Mouse (Mus musculus) brain, embryonic 14.5 days (tissue): ENCODE results near the gene Fam110a. TPM values are rescaled to one million over a fixed set of nuclear protein-coding genes. Genes with fewer than 3 reads are reported as not detected.

Source experiments
- DNase-seq: peaks from one replicate; pipeline ENCODE4 v3.0.0-alpha.2; 2011; ENCODE audit warnings: low read depth
- CTCF ChIP-seq: fragments of 200-500 bp; IDR thresholded peaks from 2 replicates; pipeline ENCODE4 v1.5.1; 2012; ENCODE audit warnings: inconsistent platforms, mild to moderate bottlenecking, moderate library complexity, borderline replicate concordance; ENCODE audit not compliant: insufficient read depth, insufficient read length; ENCODE audit errors: extremely low read depth
- POLR2A ChIP-seq: fragments of 200-500 bp; IDR thresholded peaks from 2 replicates; pipeline ENCODE4 v1.6.1; 2012; ENCODE audit warnings: mild to moderate bottlenecking, inconsistent platforms, borderline replicate concordance; ENCODE audit not compliant: poor library complexity, insufficient read depth, insufficient read length, severe bottlenecking; ENCODE audit errors: extremely low read depth
- polyA plus RNA-seq: library from polyadenylated mRNA; depleted of rRNA; stranded (reverse); fragments of >200 nt; gene quantifications from 2 replicates; pipeline ENCODE4 v1.2.3, GENCODE M21; 2012

Gene Fam110a
- polyA plus RNA-seq, 1 experiment, result 40.1 TPM

DNA sequence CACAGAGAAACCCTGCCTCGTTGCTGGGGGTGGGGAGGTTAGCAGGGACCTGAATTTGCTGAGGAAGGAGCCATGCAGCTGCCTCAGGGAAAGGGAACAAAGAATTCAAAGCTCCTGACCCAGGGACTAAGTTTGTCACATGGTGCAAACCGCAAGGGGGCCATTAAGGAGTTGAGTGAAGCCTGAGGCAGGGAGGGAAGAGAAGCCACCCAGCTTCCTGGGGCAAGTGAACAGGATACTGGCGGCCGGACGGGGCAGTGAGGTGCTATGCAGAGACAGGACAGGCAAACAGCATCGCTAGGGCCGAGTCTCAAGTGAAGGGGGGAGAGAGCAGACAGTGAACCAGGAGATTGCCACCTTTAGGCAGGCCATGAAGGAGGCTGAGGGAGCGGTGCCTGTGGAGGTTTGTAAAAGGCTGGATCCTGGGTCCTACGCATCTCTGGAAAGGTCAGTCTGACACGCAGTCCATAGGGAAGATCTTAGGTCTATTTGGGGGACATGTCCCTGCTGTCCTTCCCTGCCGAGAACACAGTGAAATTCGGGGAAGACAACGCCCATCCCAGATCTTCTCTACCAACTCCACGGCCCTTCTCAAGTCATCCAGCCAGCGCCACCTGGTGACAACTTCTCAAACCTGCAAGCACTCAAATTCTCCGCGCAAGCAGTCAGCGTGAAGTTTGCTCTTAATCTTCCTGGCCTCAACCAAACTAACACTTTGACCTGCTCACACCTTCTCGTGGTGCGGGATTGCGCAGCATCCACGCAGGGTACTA is 14.5 kb upstream of the Fam110a start:
- TF ChIP-seq POLR2A, result no peak
- TF ChIP-seq CTCF, result peak; percentile 94
- peak; percentile 88 for DNase-seq

DNA sequence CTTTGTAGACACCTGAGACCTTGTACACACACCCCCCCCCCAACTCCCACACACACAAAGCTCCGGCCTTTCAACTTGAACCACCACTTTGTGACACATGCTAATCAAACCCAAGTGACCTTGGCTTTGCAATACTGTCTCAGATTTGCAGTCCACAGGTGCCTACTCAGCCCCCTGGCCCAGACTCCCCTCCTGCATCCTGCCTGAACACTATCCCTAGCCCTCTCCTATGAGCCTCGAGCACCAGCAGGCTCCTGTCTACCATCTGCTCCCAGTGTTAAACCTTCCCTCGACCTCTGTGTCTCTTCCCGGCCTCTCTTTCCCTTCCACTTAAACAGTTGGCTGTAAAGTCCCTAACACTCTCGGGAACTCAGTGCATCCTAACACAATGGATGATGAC is 11.4 kb upstream of the Fam110a start:
- TF ChIP-seq POLR2A, result no peak
- TF ChIP-seq CTCF, result no peak
- peak; percentile 56 for DNase-seq

DNA sequence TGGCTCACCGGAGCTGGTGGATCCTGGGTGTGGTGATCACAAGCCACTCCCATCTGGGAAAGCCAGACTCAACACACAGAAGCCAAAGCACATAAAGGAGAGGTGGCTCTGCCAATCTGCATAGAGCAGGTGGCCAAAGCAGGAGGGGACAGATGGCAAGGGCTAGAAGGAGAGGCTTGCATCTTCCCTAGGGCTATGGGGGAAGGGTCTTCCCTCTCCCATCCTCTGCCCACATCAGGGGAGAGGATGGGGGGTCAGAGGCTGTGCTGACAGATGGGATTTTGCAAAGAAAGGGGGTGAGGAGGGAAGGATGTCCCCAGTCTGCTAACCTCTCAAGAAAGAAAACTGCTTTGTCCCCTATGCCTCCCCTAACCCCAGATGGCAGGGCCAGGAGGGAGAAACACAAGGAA is 11.0 kb upstream of the Fam110a start:
- TF ChIP-seq POLR2A (no peak), CTCF (no peak)
- peak; percentile 91 for DNase-seq

DNA sequence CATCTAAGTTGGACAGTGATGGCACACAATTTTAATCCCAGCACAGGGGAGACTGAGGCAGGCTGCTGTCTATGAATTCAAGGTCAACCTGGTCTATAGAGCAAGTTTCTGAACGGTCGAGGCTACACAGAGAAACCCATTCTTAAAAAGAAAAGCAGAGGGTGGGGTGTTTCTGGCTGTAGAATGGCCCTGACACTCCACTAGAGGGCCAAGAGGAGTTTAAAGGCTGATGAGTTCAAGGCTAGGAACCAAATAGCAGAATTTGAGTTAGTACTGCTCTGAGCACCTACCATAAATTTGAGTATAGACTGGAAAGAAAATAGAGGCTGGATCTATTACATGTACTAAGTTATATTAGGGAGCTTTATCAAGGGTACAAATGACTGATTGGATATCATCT is 9.0 kb upstream of the Fam110a start:
- no peak for TF ChIP-seq CTCF
- no peak for TF ChIP-seq POLR2A
- DNase-seq, result no peak

DNA sequence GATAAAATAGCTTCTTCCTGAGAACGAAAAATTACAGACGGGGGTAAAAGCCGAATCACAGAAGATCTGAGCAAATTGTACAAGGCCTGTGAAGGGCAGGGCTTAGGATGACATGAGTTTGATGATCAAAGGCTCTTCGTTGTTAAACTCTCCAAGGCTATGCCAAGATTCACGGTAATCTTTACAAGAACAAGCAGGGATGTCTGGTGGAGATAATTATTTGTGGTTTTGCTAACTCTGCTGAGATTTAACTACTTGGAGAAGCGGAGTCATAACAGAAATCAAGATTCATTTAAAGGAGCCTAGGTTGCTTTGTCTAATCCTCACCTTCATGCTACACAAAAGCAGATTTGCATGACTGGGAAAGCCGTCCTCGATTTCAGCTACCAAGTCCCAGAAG is 6.9 kb upstream of the Fam110a start:
- no peak for DNase-seq
- TF ChIP-seq POLR2A (no peak), CTCF (no peak)

DNA sequence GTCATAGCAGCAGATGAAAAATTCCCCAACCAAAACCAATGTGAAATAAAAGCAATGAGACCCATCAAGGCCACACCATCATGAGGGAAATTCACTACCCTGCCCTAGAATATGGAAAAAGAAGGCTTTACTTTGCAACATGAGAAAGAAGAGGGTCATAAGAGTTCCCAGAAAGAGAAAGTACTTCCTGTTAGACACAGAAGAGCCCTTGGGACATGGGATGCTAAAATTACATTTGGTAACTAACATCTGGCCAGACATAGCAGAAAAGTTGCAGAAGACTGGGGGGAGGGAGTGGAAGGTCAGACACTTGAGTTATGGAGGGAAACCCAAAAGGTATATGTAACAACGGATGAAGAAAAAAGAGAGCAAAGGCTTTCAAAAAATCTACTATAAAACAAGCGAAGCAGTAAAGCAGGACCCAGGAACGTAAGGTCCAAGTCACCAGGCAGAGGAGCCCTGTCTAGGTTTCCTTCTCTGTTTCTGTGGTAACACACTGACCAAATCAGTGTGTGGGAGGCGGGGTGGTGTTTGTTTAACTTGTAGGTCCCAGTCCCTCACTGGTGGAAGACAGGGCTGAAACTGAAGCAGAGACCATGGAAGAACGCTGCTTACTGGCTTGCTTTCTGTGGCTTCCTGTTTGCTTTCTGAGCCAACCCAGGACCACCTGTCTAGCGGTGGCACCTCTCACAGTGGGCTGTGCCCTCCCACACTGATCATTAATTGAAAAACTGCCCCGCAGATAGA is 5.6 kb upstream of the Fam110a start:
- no peak for TF ChIP-seq POLR2A
- no peak for TF ChIP-seq CTCF
- DNase-seq, result no peak

DNA sequence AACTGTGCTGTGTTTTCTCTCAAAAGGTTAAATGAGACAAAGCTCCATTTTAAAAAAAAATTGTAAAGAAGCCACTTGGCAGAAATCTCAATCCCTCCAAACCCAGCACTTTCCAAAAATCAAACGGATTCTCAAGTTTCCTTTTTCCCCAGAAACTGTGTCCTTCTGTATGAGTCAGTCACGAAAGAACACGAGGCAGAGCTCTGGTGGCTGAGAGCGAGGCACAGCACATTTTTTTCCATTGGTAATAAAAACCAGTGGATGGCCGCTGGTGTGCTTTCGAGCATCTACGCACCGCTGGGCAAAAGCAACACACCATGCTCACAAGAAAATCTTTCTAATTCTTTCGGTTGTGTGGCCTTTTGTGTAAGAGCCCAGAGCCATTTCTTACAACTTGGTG is 4.0 kb upstream of the Fam110a start:
- DNase-seq, result no peak
- TF ChIP-seq POLR2A (no peak), CTCF (no peak)

DNA sequence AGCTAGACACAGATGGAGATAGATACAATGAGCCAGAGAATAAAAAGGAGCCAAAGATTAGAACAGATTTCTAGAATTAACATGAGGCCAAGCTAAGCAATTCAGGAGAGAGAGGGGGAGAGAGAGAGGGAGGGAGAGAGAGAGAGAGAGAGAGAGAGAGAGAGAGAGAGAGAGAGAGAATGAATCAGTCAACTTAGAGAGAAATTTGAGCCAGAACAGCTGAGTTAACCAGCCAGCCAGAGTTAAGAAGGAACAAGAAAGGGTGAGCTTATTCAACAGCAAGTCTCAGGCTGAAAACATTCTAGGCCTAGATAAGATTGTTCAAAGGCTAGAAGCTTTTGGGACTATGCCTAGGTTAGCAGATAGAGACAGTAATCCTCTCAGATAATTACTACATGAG is 2.5 kb upstream of the Fam110a start:
- TF ChIP-seq CTCF, result no peak
- TF ChIP-seq POLR2A, result no peak

DNA sequence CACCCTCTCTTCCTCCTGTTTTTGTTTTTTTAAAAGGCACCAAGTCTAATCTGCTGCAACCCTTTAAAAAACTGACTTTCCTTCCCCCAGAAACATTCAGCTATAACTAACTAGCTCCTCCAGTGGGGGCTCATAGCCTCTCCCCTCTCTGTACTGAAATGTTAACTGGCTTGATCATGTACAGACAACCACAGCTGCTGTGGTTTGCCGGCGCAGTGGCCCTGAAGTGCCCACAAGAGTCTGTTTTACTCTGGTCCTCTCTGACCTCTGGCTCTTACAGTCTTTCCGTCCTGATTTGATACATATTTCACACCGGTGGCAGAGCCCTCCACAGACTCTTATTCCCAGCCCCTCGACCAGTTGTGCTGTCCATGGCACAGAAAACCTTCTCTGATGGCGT is 1.2 kb upstream of the Fam110a start:
- TF ChIP-seq POLR2A (no peak), CTCF (no peak)
- DNase-seq, result no peak

More for the DNA sequence above, 2.5 kb upstream of the Fam110a start:
- DNase-seq, result no peak

DNA sequence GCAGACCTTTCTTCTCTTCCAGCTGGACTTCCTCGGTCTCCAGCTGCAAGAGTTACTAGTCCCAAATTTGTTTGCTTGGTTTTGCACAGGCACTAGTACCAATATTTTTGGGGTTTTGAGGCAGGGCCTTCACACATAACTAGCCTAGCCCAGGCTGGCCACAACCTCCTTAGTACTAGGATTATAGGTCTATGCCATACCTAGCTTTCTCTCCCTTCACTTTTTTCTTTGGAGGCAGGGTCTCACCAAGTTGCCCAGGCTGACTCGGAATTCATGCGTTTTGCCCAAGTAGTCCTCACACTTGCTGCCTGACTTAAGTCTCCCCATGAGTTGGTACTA is 305 bp upstream of the Fam110a start:
- DNase-seq, result no peak
- no peak for TF ChIP-seq CTCF
- TF ChIP-seq POLR2A, result no peak

DNA sequence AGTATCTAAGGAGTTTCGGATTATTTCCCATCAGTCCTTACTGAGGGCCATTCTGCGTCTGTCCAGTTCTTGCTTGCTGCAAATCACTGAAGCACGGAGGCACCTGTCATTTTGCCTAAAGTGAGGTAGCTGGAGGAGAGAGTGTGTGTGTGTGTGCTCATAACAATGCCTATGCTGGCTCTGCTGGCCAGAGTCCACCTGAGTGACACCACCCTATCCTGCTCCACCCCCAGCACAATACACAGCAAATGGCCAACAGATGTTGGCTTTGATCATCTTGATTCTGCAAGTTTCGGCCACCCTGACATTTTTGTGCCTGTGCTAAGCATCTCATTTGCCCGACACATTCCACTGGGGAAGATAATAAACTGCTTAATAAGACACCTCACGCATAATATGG is 1.5 kb downstream of the Fam110a start:
- TF ChIP-seq POLR2A (no peak), CTCF (no peak)
- no peak for DNase-seq
